Mouse (Mus musculus) brain, embryonic 14.5 days (tissue): Measurements from ENCODE around the gene Acer3.

Experiments used
- CTCF ChIP-seq: fragments of 200-500 bp; IDR thresholded peaks from 2 replicates; pipeline ENCODE4 v1.5.1; 2012; ENCODE audit warnings: inconsistent platforms, mild to moderate bottlenecking, moderate library complexity, borderline replicate concordance; ENCODE audit not compliant: insufficient read depth, insufficient read length; ENCODE audit errors: extremely low read depth
- POLR2A ChIP-seq: fragments of 200-500 bp; IDR thresholded peaks from 2 replicates; pipeline ENCODE4 v1.6.1; 2012; ENCODE audit warnings: mild to moderate bottlenecking, inconsistent platforms, borderline replicate concordance; ENCODE audit not compliant: poor library complexity, insufficient read depth, insufficient read length, severe bottlenecking; ENCODE audit errors: extremely low read depth

GRCm38 (mm10) chr7:98308607-98309218, 12.3 kb downstream of the Acer3 start:
- TF ChIP-seq CTCF: no peak
- no peak for TF ChIP-seq POLR2A
